10 mouse cellular contexts compared by ENCODE assay signal in genomic region chr9:72448026-72448425, GRCm38 (mm10). TPM values are rescaled to one million over a fixed set of nuclear protein-coding genes. Genes with fewer than 3 reads are reported as not detected.
DNase-seq lines count a peak whose midpoint lies in the region; ATAC-seq and TF ChIP-seq lines count a peak whose summit lies in the region.
"Had no signal": no experiment of that assay in that cellular context is flagged by ENCODE, and none has a peak within 500 bp of the region (broad histone marks: within the 10 kb centered on the region; RNA-seq: fewer than 3 reads in every experiment).

No protein-coding gene starts in this region.

- TF ChIP-seq POLR2A in CH12.LX (IDR thresholded peaks at IDR 0.05; ENCODE audit: low read depth, low read length) (no peak), myocyte (IDR thresholded peaks at IDR 0.05; ENCODE audit: insufficient read length, low read depth) (no peak)
- no peak for TF ChIP-seq POLR2A in brain, embryonic 14.5 days (IDR thresholded peaks at IDR 0.05; ENCODE audit: borderline replicate concordance, extremely low read depth, insufficient read depth, insufficient read length, poor library complexity, severe bottlenecking)

- TF ChIP-seq RAD21 in CH12.LX (IDR thresholded peaks at IDR 0.05; ENCODE audit: low read depth, low read length), result peak; percentile 35

- peak; percentile 68 to 72 for TF ChIP-seq CTCF in CH12.LX (conservative IDR thresholded peaks at IDR 0.05 in 1 of 2, IDR thresholded peaks at IDR 0.05 in 1 of 2; ENCODE audit: low read depth in 2 of 2, low read length in 2 of 2)
- TF ChIP-seq CTCF in brain, embryonic 14.5 days (IDR thresholded peaks at IDR 0.05; ENCODE audit: borderline replicate concordance, extremely low read depth, insufficient read depth, insufficient read length), result peak; percentile 66

- TF ChIP-seq EP300 in CH12.LX (IDR thresholded peaks at IDR 0.05; ENCODE audit: low read length), result no peak

- H3K4me1 ChIP-seq in CH12.LX (ENCODE audit: control insufficient read depth in 1 of 2, insufficient read depth in 2 of 2), result peaks cover 4 to 47% of the 10 kb centered on the region in 2 experiments

- intact Hi-C loops in heart, postnatal 25 days (cut with DNase I), result no loop called here
- intact Hi-C loops in left cerebral cortex, postnatal 10 days (cut with DNase I), result no loop called here

- H3K4me2 ChIP-seq in CH12.LX (ENCODE audit: insufficient read depth, low read depth, poor library complexity, severe bottlenecking) (no peak overlapping the region), myocyte (ENCODE audit: low read depth) (peak overlapping the region; percentile 88)
- H3K4me2 ChIP-seq: embryonic facial prominence, embryonic 15.5 days had no signal

- ATAC-seq in granulocyte monocyte progenitor cell, adult 5-6 weeks (replicated peaks; ENCODE audit: poor library complexity, severe bottlenecking), result peak; percentile 63

- no peak overlapping the region for H3K4me3 ChIP-seq in CH12.LX (replicated peaks in 1 of 3; ENCODE audit: low read depth in 2 of 3, low read length in 2 of 3, poor library complexity in 1 of 3)
- H3K4me3 ChIP-seq in myocyte, result no peak overlapping the region
- H3K4me3 ChIP-seq: embryonic facial prominence, embryonic 15.5 days had no signal

- H3K27me3 ChIP-seq in CH12.LX (replicated peaks), result no peaks in the 10 kb centered on the region
- H3K27me3 ChIP-seq in myocyte (ENCODE audit: control insufficient read depth, insufficient read depth, insufficient read length), result no peaks in the 10 kb centered on the region
- H3K27me3 ChIP-seq: embryonic facial prominence, embryonic 15.5 days; megakaryocyte, embryonic 14.5 days had no signal

- DNase-seq in heart, adult 8-10 months (ENCODE audit: low spot score), result peak; percentile 33
- DNase-seq in heart, postnatal 25 days (ENCODE audit: low spot score), result no peak
- peak; percentile 71 for DNase-seq in CH12.LX (ENCODE audit: extremely low read depth)
- DNase-seq in brain, embryonic 14.5 days (ENCODE audit: low read depth), result peak; percentile 55
- peak; percentile 18 to 63 for DNase-seq in left cerebral cortex, postnatal 10 days (ENCODE audit: extremely low spot score in 1 of 2, low spot score in 2 of 2)
- DNase-seq in thymus, postnatal 10 days (ENCODE audit: low spot score in 2 of 2), result peak; percentile 61 to 83

- H3K36me3 ChIP-seq in CH12.LX (replicated peaks in 1 of 2; ENCODE audit: control insufficient read depth in 1 of 2, insufficient read depth in 1 of 2, low read length in 1 of 2), result peaks cover 30 to 73% of the 10 kb centered on the region in 2 experiments
- H3K36me3 ChIP-seq in myocyte (ENCODE audit: control insufficient read depth, insufficient read depth), result no peaks in the 10 kb centered on the region

- in situ Hi-C loops in CH12.LX (cut with MboI; ENCODE audit: low pct_ligation_motif_present, low pct_unique_long_range_greater_than_20kb, low sequenced_read_pairs), result no loop called here

- no peak overlapping the region for H3ac ChIP-seq in myocyte (ENCODE audit: control insufficient read depth, insufficient read length)

- no peak overlapping the region for H3K27ac ChIP-seq in CH12.LX (ENCODE audit: insufficient read depth, low read depth)
- H3K27ac ChIP-seq: embryonic facial prominence, embryonic 15.5 days had no signal

- no peaks in the 10 kb centered on the region for H3K9me3 ChIP-seq in CH12.LX (replicated peaks; ENCODE audit: low read length)
- H3K9me3 ChIP-seq: embryonic facial prominence, embryonic 15.5 days; megakaryocyte, embryonic 14.5 days had no signal

- no peaks in the 10 kb centered on the region for H3K79me2 ChIP-seq in CH12.LX (replicated peaks; ENCODE audit: control insufficient read depth, extremely low read depth, insufficient read depth, poor library complexity, severe bottlenecking)
- no peaks in the 10 kb centered on the region for H3K79me2 ChIP-seq in myocyte (ENCODE audit: control insufficient read depth, insufficient read depth)

- dilution Hi-C loops in CH12.LX (cut with MboI; ENCODE audit: extremely low pct_ligation_motif_present, extremely low pct_unique_long_range_greater_than_20kb, low sequenced_read_pairs), result no loop called here

- no peak overlapping the region for H3K9ac ChIP-seq in CH12.LX (ENCODE audit: insufficient read depth, low read depth)
- H3K9ac ChIP-seq: embryonic facial prominence, embryonic 15.5 days had no signal

TF ChIP-seq in CH12.LX, 34 proteins besides CTCF, POLR2A, EP300 and RAD21:
- TF ChIP-seq UBTF (IDR thresholded peaks at IDR 0.05; ENCODE audit: low read depth, low read length) (no peak), MAFK (IDR thresholded peaks at IDR 0.05; ENCODE audit: insufficient replicate concordance, low read length) (no peak), SMC3 (IDR thresholded peaks at IDR 0.05; ENCODE audit: low read depth, low read length) (peak; percentile 38), ELF1 (IDR thresholded peaks at IDR 0.05; ENCODE audit: low read depth, low read length) (no peak), MEF2A (IDR thresholded peaks at IDR 0.05; ENCODE audit: borderline replicate concordance, low read depth, low read length) (no peak), PAX5 (IDR thresholded peaks at IDR 0.05; ENCODE audit: low read length) (no peak)

TF ChIP-seq in myocyte, 11 proteins besides CTCF, POLR2A, EP300 and RAD21:
- no peak for TF ChIP-seq REST (IDR thresholded peaks at IDR 0.05; ENCODE audit: insufficient read depth, insufficient read length)
- no peak for TF ChIP-seq TCF3 (IDR thresholded peaks at IDR 0.05; ENCODE audit: insufficient read length, low read depth)
- no peak for TF ChIP-seq MAX (IDR thresholded peaks at IDR 0.05; ENCODE audit: low read depth)
- TF ChIP-seq SRF (IDR thresholded peaks at IDR 0.05; ENCODE audit: control insufficient read depth, insufficient read length, low read depth), result no peak
- TF ChIP-seq CEBPB (IDR thresholded peaks at IDR 0.05; ENCODE audit: insufficient read depth, poor library complexity, severe bottlenecking), result no peak
- no peak for TF ChIP-seq E2F4 (IDR thresholded peaks at IDR 0.05; ENCODE audit: insufficient read depth)
- no peak for TF ChIP-seq TCF12 (IDR thresholded peaks at IDR 0.05; ENCODE audit: insufficient read depth, poor library complexity, severe bottlenecking)
- no peak for TF ChIP-seq USF1 (IDR thresholded peaks at IDR 0.05; ENCODE audit: low read depth)
- no peak for TF ChIP-seq MYOG (IDR thresholded peaks at IDR 0.05; ENCODE audit: control insufficient read depth in 1 of 3, insufficient read depth in 1 of 3, insufficient read length in 2 of 3, low read depth in 2 of 3)
- TF ChIP-seq POLR2AphosphoS2 (IDR thresholded peaks at IDR 0.05; ENCODE audit: insufficient read length, low read depth), result no peak
- TF ChIP-seq MYOD1 (IDR thresholded peaks at IDR 0.05; ENCODE audit: control insufficient read depth in 1 of 3, insufficient read length in 2 of 3, low read depth in 2 of 3), result no peak

RNA-seq across cellular contexts. Expression of gene Mns1, which starts 10.2 kb away (rescaled TPM):
- under 1 TPM in 3 of 4 experiments, not detected in 1; 0.12 to 0.22 (median 0.14) TPM for total RNA-seq in heart, adult 8-10 months (2022)
- under 1 TPM; 0.11 to 0.13 TPM for total RNA-seq in heart, postnatal 25 days (2021)
- total RNA-seq in CH12.LX (2012; rRNA removed), result 19.4 and 32.2 TPM in 2 replicates
- 16.7 and 19.8 TPM in 2 replicates for total RNA-seq in CH12.LX (2014; rRNA removed)
- polyA plus RNA-seq in CH12.LX (2012; ENCODE audit: insufficient read length, low read depth), result 66.0 and 87.7 TPM in 2 replicates
- polyA plus RNA-seq in brain, embryonic 14.5 days (2012; rRNA removed), result 5.9 and 6.7 TPM in 2 replicates
- 22.2 and 32.6 TPM in 2 replicates for total RNA-seq in granulocyte monocyte progenitor cell, adult 5-6 weeks (2014; fragmentation: Nextera tagmentation)
- total RNA-seq in granulocyte monocyte progenitor cell, adult 5-6 weeks (2017), result 54.5 and 87.7 TPM in 2 replicates
- total RNA-seq in left cerebral cortex, postnatal 10 days (2021), result 1 to 10 TPM; 1.2 to 1.7 TPM
- polyA plus RNA-seq in myocyte (2012; fragmentation: generic; extraction: Trizol), result 0.62 TPM

RNA-seq across cellular contexts. Expression of gene Tex9, which starts 44.0 kb away (rescaled TPM):
- 1 to 10 TPM; 2.0 to 2.6 (median 2.4) TPM for total RNA-seq in heart, adult 8-10 months (2022)
- total RNA-seq in heart, postnatal 25 days (2021), result 1 to 10 TPM; 1.6 to 2.6 TPM
- total RNA-seq in CH12.LX (2012; rRNA removed), result 12.7 and 16.7 TPM in 2 replicates
- 12.1 and 17.0 TPM in 2 replicates for total RNA-seq in CH12.LX (2014; rRNA removed)
- polyA plus RNA-seq in CH12.LX (2012; ENCODE audit: insufficient read length, low read depth), result 27.4 and 29.2 TPM in 2 replicates
- polyA plus RNA-seq in brain, embryonic 14.5 days (2012; rRNA removed), result 31.0 and 33.1 TPM in 2 replicates
- total RNA-seq in granulocyte monocyte progenitor cell, adult 5-6 weeks (2014; fragmentation: Nextera tagmentation), result 14.3 and 18.2 TPM in 2 replicates
- 25.5 and 25.7 TPM in 2 replicates for total RNA-seq in granulocyte monocyte progenitor cell, adult 5-6 weeks (2017)
- 10 to 100 TPM; 12.5 to 13.2 TPM for total RNA-seq in left cerebral cortex, postnatal 10 days (2021)
- polyA plus RNA-seq in myocyte (2012; fragmentation: generic; extraction: Trizol), result 2.7 TPM

Comparison
In these comparisons a context has a peak if more than half of its experiments do, and no peak if none do; other contexts are left out.
1. RNA of gene Mns1, which starts 10.2 kb away (total RNA-seq): 22.2 to 87.7 TPM in granulocyte monocyte progenitor cell, adult 5-6 weeks and 16.7 to 32.2 TPM in CH12.LX; 1.2 to 1.7 TPM in left cerebral cortex, postnatal 10 days, 0.12 to 0.22 TPM in heart, adult 8-10 months and 0.11 to 0.13 TPM in heart, postnatal 25 days; every median in the first group is over 4 times any median in the second.